Mouse (Mus musculus): Measurements from ENCODE around the gene Jsrp1.

Gene Jsrp1

DNA sequence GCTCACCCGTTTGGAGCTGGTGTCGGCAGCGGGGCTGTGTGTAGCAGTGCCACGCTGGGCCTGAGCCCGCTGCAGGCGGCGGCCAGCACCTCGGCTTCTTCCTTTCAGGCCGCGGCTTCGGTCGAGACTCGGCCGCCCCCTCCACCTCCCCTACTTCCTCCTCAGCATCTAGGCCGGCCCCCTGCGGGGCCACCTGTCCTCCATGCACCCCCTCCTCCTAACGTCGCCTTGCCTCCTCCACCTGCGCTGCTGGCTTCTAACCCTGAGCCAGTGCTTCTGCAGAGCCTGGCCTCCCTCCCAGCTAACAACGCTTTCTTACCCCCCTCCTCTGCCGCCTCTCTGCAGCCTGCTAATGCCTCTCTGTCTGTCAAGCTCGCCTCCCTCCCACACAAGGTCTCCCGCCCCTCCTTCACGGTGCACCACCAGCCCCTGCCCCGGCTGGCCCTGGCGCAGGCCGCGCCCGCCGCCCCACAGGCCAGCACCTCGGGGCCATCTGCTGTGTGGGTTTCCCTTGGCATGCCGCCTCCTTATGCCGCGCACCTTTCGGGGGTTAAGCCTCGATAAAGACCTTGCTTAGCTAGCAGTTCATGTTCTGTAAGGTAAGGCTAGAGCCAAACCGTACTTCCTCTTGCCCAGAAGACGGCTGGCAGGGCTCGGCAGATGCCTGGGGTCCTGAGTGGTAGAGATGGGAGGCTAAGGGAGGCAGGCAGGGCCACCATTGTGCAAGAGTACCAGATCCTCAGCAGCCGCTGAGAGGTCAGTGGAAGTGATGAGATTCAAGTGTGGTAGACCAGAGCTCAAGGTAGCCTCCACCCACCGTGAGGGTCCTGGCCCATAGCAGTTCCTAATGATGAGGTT is 20.9 kb downstream of the Jsrp1 start:
- no peak for DNase-seq (ENCODE audit: low spot score)

DNA sequence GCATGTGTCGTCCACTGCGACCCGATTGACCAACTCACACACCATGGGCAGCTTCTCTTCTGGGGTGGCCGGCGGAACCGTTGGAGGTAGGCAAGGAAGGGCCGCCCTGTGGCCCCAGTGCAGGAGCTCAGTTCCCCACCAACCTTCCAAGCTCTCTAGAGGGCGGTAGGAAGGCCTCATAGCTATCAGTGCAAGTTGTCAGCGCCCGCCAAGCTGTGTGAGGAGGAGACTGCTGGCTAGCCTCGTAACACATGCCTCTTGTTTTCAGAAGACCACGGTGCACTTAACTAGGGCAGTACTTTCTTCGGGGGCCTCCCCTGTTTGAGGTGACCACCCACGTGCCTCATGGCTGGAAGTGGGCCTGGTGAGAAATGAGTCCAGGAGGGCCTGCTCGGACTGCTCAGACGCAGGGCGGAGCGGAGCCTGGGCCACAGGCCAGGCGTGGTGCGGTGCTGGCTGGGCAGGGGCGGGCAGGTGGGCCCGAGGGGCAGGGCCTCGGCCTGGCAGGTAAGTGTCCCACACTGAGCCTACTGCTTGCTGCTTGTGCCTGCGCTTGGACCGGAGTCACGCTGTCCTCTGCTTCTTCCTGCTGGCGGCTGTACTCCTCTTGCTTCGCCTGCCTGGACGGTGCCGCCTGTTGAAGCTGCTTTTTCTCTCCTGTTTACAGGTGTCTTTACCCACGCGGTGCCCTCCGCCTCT is 21.7 kb downstream of the Jsrp1 start:
- no peak for DNase-seq (ENCODE audit: low spot score)

GRCm38 (mm10) chr10:80790761-80791404 is 22.4 kb downstream of the Jsrp1 start:
- no peak for DNase-seq (ENCODE audit: low spot score)

GRCm38 (mm10) chr10:80787517-80787916 is 25.8 kb downstream of the Jsrp1 start:
- DNase-seq (ENCODE audit: low spot score), result no peak

- no peak for DNase-seq (ENCODE audit: low spot score)
These were observed 27.3 kb downstream of the Jsrp1 start for GRCm38 (mm10) chr10:80785963-80786362.

GRCm38 (mm10) chr10:80784871-80785270 is 28.4 kb downstream of the Jsrp1 start:
- DNase-seq (ENCODE audit: low spot score), result peak; percentile 11

DNA sequence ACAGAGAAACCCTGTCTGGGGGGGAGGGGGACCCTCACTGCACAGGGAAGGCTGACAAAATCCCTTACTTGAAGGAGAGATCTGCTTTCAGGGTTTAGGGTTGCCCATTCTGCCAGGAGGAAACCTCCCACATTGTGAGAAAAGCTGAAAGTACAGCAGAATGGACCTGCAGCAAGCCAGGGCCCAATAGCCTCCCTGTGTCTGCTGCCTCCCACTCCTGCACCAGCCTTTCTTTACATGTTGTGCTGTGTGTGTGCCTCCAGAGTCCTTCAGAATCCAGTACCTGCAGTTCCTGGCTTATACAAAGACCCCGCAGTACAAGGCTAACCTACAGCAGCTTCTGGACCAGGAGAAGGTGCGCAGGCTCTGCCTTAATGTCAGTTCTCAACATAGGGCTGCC is 29.0 kb downstream of the Jsrp1 start:
- DNase-seq (ENCODE audit: low spot score), result no peak

- no peak for DNase-seq (ENCODE audit: low spot score)
These were observed 33.7 kb downstream of the Jsrp1 start for GRCm38 (mm10) chr10:80779565-80779964.

DNA sequence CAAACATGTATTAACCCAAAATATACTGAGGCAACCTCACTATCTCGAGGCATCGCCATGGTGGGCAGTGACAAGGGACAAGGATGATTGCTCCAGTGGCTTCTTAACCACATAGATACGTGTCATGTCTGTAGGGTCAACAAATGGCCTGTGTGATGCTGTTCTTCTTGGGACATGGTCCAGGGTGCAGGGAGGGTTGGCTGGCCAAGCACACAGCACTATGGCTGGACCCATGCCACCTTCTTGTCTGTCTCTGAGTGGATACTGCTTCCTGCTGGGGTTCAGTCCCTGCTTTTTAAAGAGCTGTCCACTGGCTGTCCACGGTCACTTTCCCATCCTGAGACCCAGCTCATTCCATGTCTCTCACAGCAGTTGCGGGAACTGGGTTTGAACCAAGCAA is 36.2 kb downstream of the Jsrp1 start:
- no peak for DNase-seq (ENCODE audit: low spot score)

DNA sequence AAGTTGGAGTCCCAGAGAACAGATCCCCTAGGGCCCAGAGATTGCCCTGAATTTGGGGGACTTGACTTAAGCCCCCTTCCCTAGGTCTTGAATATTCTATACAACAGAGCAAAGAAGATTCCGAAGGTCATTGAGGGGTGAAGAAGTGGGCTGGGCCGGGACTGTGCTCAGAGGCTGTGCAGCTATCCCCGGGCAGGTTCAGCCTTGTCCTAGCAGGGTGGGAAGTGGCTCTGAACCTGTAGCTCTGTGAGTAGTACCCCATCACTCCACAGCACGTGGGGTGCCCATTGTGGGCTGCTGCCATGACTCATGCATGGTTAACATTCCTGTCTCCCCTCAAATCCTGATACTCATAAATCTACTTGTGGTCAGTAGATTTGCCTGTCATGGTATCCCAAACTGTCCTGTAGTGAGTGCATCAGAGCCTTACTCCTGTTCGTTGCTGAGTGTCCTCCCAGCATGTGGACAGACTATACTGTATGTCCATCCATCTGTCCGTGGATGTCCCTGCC is 36.9 kb downstream of the Jsrp1 start:
- no peak for DNase-seq (ENCODE audit: low spot score)

- DNase-seq (ENCODE audit: low spot score), result no peak
These were observed 37.6 kb downstream of the Jsrp1 start for GRCm38 (mm10) chr10:80775731-80776130.

GRCm38 (mm10) chr10:80774981-80775380 is 38.3 kb downstream of the Jsrp1 start:
- DNase-seq (ENCODE audit: low spot score), result no peak

DNA sequence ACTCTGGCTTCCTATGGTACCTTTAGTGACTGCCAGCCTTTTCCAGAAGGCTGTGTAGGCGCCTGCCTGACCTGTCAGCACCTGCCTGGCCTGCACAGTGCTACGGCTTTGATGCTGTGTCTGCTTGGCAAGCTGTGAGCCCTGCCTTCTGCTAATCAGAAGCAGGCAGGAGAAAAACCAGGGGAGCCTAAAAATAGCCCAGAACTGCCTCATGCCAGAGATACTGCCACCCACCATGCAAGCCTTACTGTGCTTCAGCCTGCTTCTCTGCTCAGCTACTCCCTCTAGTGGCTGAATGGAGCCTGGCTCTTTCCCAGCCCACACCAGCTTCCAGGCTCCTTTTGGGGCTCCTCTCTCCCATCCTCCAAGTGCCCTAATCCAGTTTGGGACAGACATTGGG is 38.7 kb downstream of the Jsrp1 start:
- DNase-seq (ENCODE audit: low spot score), result peak; percentile 85

GRCm38 (mm10) chr10:80773816-80774215 is 39.5 kb downstream of the Jsrp1 start:
- DNase-seq (ENCODE audit: low spot score), result no peak

- no peak for DNase-seq (ENCODE audit: low spot score)
These were observed 44.9 kb downstream of the Jsrp1 start for GRCm38 (mm10) chr10:80768365-80768764.

GRCm38 (mm10) chr10:80766161-80766815 is 47.0 kb downstream of the Jsrp1 start:
- DNase-seq (ENCODE audit: low spot score), result no peak

DNA sequence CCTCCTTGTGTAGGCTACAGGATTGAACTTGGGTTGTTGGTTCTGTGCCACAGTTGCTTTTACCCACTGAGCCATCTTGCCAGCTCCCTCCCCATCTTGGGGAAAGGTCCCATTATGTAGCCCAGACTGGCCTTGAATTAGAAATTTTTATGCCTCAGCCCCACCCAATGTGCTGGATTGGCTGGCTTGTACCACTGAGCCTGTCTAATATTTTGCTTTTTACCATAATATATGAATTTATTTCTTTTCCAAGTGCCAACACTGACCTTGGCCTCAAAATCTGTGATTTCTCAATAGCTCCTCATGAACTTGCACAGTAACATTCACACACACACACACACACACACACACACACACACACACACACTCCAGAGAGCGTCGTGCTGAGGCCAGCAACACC is 47.6 kb downstream of the Jsrp1 start:
- no peak for DNase-seq (ENCODE audit: low spot score)

- no peak for DNase-seq (ENCODE audit: low spot score)
These were observed 49.8 kb downstream of the Jsrp1 start for GRCm38 (mm10) chr10:80763502-80763901.

GRCm38 (mm10) chr10:80761821-80762220 is 51.5 kb downstream of the Jsrp1 start:
- no peak for DNase-seq (ENCODE audit: low spot score)

DNA sequence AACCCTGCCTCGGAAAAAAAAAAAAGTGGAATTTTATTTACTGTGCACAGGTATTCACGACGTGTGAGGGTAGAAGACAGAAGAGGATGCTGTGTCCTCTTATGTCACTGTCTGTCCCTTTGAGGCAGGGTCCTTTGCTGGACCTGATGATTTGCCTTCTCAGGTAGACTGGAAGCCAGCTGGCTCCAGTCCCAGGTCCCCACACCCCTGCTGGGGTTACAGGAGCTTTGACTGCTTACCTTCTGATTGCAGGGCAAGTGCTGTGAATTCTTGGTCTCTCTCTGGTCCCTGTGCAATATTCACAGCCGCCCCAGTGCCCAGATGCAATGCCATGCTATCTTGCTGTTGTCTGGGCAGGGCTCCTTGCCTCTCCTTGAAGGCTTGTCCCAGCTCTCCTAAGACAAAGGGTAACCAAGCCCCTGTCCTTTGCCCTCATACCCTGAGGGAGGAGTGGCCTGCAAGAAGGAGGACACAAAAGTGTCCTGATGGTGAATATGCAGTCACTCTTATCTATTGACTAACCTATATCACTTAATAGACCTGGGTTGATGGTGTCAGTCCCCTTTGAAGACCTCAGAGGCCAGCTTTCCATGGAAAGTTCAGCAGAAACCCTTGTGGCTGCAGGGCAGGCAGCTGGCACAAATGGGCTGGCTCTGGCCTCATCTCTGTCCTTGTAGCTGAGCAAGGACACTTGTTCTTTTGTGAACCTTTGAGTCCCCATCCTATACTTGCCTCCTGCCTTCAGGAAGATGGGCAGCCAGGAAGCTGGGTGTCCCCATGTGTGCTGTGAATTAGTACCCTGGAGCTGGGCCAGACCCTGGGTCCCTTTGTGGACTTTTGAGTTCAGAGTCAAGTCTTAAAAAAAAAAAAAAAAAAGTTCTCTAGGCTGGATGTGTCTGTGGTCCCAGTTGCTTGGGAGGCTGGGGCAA is 52.4 kb downstream of the Jsrp1 start:
- no peak for DNase-seq (ENCODE audit: low spot score)

- no peak for DNase-seq (ENCODE audit: low spot score)
These were observed 54.6 kb downstream of the Jsrp1 start for GRCm38 (mm10) chr10:80758651-80759050.

Measured in retina, embryonic 14.5 days (tissue).